Mouse (Mus musculus): Measurements from ENCODE around the gene Gsap. TPM values are rescaled to one million over a fixed set of nuclear protein-coding genes. Genes with fewer than 3 reads are reported as not detected.

Gsap gene
- polyA plus RNA-seq, 1 experiment: 4.5 TPM

DNA sequence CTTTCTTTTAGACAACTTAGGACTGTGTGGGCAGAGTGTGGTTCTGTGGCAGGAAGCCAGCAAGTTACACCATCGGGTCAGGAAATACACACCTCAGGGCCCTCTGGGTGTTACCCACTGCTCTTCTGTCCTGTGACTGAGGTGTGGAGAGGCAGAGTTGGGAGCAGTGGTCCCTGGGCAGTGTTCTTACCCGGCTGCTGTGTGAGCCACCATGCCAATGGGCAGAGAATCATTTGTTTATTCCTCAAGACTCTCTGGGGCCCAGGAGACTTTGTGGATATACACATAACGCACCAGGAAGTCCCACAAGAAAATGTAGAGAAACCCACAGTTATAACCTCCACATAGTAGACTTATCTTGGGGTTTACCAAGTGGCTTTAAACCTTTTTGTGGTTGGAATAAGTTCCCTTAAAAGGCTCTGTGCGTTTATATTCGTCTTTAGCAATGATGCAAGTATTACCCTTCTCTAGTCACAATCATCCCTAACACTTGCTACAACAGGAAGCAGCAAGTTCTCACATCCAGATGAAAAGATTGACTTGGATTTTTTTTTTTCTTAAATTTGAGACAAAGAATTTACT is 69.6 kb downstream of the Gsap start:
- Histone ChIP-seq H3K4me3 (ENCODE audit: insufficient read depth, poor library complexity, severe bottlenecking) (no peak overlapping the region), H3K79me3 (ENCODE audit: low read depth) (no peaks in the 10 kb centered on the region), H3K27me3 (ENCODE audit: control insufficient read depth, insufficient read depth, insufficient read length) (no peaks in the 10 kb centered on the region), H3K79me2 (ENCODE audit: control insufficient read depth, insufficient read depth) (no peaks in the 10 kb centered on the region), H3K36me3 (ENCODE audit: control insufficient read depth, insufficient read depth) (peaks cover 9% of the 10 kb centered on the region), H3ac (ENCODE audit: control insufficient read depth, insufficient read length, low read depth) (no peak overlapping the region)
- TF ChIP-seq FOSL1 (IDR thresholded peaks at IDR 0.05; ENCODE audit: insufficient read depth, low read length, poor library complexity, severe bottlenecking): no peak
- TF ChIP-seq MYOG (IDR thresholded peaks at IDR 0.05; ENCODE audit: control insufficient read depth, extremely low read depth, insufficient read length): no peak

DNA sequence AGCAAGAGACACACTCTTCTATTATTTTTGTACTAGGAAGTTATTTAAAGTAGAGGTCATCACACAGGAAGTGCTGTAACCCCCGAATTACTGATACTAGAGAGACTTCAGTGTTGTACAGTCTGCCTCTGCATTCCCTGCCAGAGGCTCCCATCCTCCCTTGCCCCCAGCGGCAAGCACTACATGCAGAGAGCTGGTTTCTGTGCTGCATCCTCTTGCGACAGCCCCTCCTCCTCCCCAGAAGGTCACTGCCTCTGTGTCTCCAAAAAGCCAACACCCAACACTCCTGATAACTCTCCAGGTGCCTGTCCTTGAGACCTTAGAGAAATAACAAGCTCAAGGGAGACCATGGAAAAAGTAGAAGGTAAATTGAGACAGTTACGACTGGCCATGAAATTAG is 71.1 kb downstream of the Gsap start:
- Histone ChIP-seq H3K4me3 (ENCODE audit: insufficient read depth, poor library complexity, severe bottlenecking) (no peak overlapping the region), H3K79me3 (ENCODE audit: low read depth) (no peaks in the 10 kb centered on the region), H3K79me2 (ENCODE audit: control insufficient read depth, insufficient read depth) (no peaks in the 10 kb centered on the region), H3ac (ENCODE audit: control insufficient read depth, insufficient read length, low read depth) (no peak overlapping the region), H3K27me3 (ENCODE audit: control insufficient read depth, insufficient read depth, insufficient read length) (no peaks in the 10 kb centered on the region), H3K36me3 (ENCODE audit: control insufficient read depth, insufficient read depth) (peaks cover 9% of the 10 kb centered on the region)
- TF ChIP-seq MAX (IDR thresholded peaks at IDR 0.05) (no peak), CTCF (IDR thresholded peaks at IDR 0.05; ENCODE audit: control insufficient read depth, insufficient read depth, insufficient read length) (no peak), FOSL1 (IDR thresholded peaks at IDR 0.05; ENCODE audit: insufficient read depth, low read length, poor library complexity, severe bottlenecking) (no peak), MYOD1 (IDR thresholded peaks at IDR 0.05; ENCODE audit: control insufficient read depth, insufficient read length, low read depth) (no peak), USF1 (IDR thresholded peaks at IDR 0.05; ENCODE audit: low read depth) (no peak), MYOG (IDR thresholded peaks at IDR 0.05; ENCODE audit: control insufficient read depth, extremely low read depth, insufficient read length) (no peak), CEBPB (IDR thresholded peaks at IDR 0.05; ENCODE audit: low read depth) (no peak)

DNA sequence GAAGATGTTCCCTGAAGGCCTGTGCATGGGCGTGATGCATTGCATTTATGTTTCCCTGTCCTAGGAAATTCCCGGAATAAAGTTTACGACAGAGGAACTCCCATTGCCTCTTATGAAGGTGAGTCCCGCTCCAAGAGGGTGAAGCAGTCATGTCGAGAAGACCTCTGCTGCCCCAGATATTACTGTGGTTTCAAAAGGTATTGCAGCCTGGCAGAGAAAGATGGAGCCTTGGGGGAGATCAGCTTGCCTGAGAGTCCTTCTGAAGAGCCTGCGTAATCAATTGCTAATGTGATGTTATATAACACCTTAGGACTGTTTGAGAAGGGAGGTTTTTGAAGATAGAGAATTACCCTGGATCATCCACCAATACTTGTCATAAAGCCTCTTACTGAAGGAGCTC is 71.8 kb downstream of the Gsap start:
- Histone ChIP-seq H3K79me2 (ENCODE audit: control insufficient read depth, insufficient read depth) (no peaks in the 10 kb centered on the region), H3K27me3 (ENCODE audit: control insufficient read depth, insufficient read depth, insufficient read length) (no peaks in the 10 kb centered on the region), H3K4me3 (ENCODE audit: insufficient read depth, poor library complexity, severe bottlenecking) (no peak overlapping the region), H3K79me3 (ENCODE audit: low read depth) (no peaks in the 10 kb centered on the region), H3K36me3 (ENCODE audit: control insufficient read depth, insufficient read depth) (peaks cover 9% of the 10 kb centered on the region), H3ac (ENCODE audit: control insufficient read depth, insufficient read length, low read depth) (no peak overlapping the region)
- no peak for TF ChIP-seq MAX (IDR thresholded peaks at IDR 0.05)
- no peak for TF ChIP-seq MYOG (IDR thresholded peaks at IDR 0.05; ENCODE audit: control insufficient read depth, extremely low read depth, insufficient read length)
- no peak for TF ChIP-seq USF1 (IDR thresholded peaks at IDR 0.05; ENCODE audit: low read depth)
- no peak for TF ChIP-seq CTCF (IDR thresholded peaks at IDR 0.05; ENCODE audit: control insufficient read depth, insufficient read depth, insufficient read length)
- TF ChIP-seq CEBPB (IDR thresholded peaks at IDR 0.05; ENCODE audit: low read depth): no peak
- no peak for TF ChIP-seq FOSL1 (IDR thresholded peaks at IDR 0.05; ENCODE audit: insufficient read depth, low read length, poor library complexity, severe bottlenecking)
- TF ChIP-seq MYOD1 (IDR thresholded peaks at IDR 0.05; ENCODE audit: control insufficient read depth, insufficient read length, low read depth): no peak

DNA sequence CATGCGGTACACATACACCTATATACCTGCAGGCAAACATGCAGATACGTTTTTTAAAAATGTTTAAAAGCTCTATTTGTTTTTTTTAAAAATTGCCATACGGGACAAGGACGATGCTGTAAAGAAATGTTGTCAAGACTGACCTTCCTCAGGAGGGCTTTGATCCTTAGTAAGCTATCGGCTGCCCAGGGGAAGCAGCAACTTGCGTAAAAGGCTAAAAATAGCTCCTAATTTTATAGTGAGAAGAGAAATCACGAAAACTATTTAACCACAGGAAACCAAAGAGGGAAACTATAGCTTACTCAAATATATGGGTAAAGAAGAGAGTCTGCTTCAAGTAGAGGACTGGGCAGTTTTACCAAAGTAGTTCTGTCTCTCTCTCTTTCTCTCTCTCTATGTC is 74.7 kb downstream of the Gsap start:
- Histone ChIP-seq H3K27me3 (ENCODE audit: control insufficient read depth, insufficient read depth, insufficient read length) (no peaks in the 10 kb centered on the region), H3K79me3 (ENCODE audit: low read depth) (no peaks in the 10 kb centered on the region), H3K79me2 (ENCODE audit: control insufficient read depth, insufficient read depth) (no peaks in the 10 kb centered on the region), H3K4me3 (ENCODE audit: insufficient read depth, poor library complexity, severe bottlenecking) (no peak overlapping the region), H3K36me3 (ENCODE audit: control insufficient read depth, insufficient read depth) (peaks cover 9% of the 10 kb centered on the region), H3ac (ENCODE audit: control insufficient read depth, insufficient read length, low read depth) (no peak overlapping the region)
- TF ChIP-seq FOSL1 (IDR thresholded peaks at IDR 0.05; ENCODE audit: insufficient read depth, low read length, poor library complexity, severe bottlenecking) (no peak), MAX (IDR thresholded peaks at IDR 0.05) (no peak), CEBPB (IDR thresholded peaks at IDR 0.05; ENCODE audit: low read depth) (no peak), MYOG (IDR thresholded peaks at IDR 0.05; ENCODE audit: control insufficient read depth, extremely low read depth, insufficient read length) (no peak), CTCF (IDR thresholded peaks at IDR 0.05; ENCODE audit: control insufficient read depth, insufficient read depth, insufficient read length) (no peak)

DNA sequence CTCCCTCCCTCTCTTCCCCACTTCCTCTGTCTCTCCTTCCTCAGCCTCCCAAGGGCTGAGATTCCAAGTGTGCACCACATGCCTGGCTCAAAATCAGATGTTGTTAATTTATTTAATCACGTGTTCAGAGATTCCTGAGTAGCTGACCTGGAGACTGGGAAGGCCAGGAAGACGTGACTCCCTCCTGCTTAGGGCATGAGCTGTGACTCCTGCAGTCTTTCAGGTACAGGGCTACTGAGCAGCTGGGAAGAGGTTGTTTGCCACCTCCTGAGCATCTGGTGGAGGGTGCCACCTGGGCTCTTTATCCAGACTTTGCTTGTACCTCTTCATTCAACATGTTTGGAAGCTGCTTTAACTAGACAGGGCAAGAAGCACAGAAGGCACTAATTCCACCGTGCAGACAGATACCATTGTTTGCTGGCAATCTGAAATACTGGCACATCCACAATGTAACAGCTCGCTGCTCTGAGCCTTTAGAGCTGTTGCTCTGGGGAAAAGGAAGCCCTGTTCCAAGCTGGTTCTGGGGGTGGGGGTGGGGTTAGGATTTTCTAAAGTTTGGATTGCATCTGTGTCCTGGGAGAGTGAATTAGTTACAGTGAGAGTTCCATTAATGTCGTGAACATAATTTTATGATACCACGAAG is 75.3 kb downstream of the Gsap start:
- Histone ChIP-seq H3K4me3 (ENCODE audit: insufficient read depth, poor library complexity, severe bottlenecking) (no peak overlapping the region), H3K36me3 (ENCODE audit: control insufficient read depth, insufficient read depth) (peaks cover 9% of the 10 kb centered on the region), H3K79me2 (ENCODE audit: control insufficient read depth, insufficient read depth) (no peaks in the 10 kb centered on the region), H3K79me3 (ENCODE audit: low read depth) (no peaks in the 10 kb centered on the region), H3ac (ENCODE audit: control insufficient read depth, insufficient read length, low read depth) (no peak overlapping the region), H3K27me3 (ENCODE audit: control insufficient read depth, insufficient read depth, insufficient read length) (no peaks in the 10 kb centered on the region)
- TF ChIP-seq CTCF (IDR thresholded peaks at IDR 0.05; ENCODE audit: control insufficient read depth, insufficient read depth, insufficient read length) (no peak), MYOG (IDR thresholded peaks at IDR 0.05; ENCODE audit: control insufficient read depth, extremely low read depth, insufficient read length) (no peak)

Data from C2C12 (cell line).